Mouse (Mus musculus): Measurements from ENCODE around the gene Tlr13.

Gene Tlr13

GRCm38 (mm10) chrX:106142936-106143335 lies at the start of gene Tlr13:
Gene Tlr13, plus strand, starts transcription at chrX:106143204.
- no peak for DNase-seq

DNA sequence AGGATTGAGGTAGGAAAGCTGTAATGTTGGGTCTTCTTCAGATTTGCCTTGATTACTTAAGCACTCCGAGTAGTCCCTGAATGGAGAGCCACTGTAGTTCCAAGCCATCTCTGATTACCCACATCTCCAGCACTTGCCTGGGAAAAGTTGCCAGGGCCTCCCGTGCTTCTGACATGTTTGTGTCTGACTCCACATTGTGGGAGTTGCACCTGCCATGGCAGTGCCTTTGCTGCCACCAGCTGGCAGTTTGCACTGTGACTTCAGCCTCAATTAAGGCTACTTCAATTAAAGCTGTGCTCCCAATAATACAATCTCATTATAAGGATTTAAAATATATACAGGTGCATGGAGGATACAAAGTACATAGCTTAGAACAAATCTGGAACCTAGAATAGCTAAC lies 37.5 kb upstream of the Tlr13 start:
- peak; percentile 51 to 67 for DNase-seq

DNA sequence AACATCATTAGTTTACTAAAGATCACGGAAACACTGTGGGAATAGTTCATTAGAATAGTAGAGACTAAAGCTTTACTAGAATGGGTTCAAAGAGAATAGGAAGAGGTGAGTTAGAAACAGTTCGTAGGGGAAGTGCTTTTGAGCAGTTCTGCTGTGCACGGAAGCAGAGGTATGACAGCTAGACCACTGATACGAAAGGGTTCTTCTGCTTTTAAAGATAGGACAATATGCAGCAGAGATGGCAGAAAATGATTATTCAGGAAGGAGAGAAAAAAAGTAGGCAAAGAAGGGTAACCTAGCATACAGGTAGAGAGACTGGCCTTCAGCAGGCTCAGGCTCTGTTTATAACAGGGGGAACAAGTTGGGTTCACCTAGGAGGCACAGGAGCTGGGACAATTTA lies 29.1 kb upstream of the Tlr13 start:
- DNase-seq: no peak

- no peak for DNase-seq
Measured at GRCm38 (mm10) chrX:106114674-106115073, 28.3 kb upstream of the Tlr13 start.

- DNase-seq: no peak
Measured at GRCm38 (mm10) chrX:106122823-106123222, 20.2 kb upstream of the Tlr13 start.

GRCm38 (mm10) chrX:106128283-106128682 lies 14.7 kb upstream of the Tlr13 start:
- DNase-seq: no peak

DNA sequence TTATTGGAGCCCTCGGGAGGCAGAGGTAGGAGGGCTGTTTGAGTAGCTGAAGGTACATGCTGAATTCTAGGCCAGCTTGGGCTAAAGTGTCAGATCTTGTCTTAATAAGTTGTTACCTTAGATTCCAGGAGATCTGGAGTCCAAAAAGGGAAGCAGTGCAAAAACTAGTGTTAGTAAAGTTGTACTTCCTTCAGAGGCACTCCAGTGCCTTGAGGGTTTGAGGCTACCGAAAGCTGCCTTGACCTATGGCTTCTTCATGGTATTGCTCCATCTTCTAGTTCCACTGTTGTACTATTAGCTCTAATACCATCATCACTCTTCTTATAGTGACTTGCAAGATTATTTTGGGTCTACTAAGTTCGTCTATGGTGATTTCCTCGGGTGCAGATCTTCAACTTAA lies 13.1 kb upstream of the Tlr13 start:
- no peak for DNase-seq

DNA sequence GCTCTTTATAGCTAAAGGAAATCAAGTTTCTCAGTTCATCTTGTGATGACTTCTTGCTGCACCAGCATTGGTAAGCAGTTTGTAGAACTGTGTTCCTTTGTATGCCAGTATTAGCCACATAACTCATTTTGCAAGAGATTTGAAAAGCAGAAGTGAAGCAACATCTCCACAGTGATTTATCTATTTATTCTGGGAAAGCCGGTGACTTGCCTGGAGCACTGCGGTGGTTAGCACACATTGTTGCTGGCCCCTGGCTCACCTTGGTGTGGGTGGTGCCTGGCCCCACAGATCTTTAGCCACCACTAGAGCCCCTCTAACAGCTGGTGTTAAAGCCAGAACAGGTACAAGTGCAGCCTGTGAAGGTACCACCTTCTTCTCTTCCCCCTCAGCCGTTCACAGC lies 8.1 kb upstream of the Tlr13 start:
- DNase-seq: no peak

DNA sequence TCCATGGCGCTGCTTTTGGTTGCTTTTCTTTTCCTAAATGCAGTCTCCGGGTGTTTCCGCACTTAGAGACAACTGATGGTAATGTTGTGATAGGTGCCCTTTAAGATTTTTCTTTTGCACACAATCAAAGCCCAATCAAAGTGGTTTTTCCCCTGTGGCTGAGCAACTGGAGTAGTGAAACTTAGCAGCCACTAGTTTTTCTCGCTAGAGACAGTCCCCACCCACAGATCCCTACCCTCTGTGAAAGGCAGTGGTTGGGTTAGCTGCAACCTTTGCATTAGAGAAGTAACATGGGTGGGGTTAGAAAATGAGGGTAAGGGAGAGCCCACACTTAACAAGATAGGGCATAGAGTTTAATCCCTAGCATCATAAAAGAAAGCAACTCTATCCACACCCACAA lies 7.5 kb upstream of the Tlr13 start:
- no peak for DNase-seq

DNA sequence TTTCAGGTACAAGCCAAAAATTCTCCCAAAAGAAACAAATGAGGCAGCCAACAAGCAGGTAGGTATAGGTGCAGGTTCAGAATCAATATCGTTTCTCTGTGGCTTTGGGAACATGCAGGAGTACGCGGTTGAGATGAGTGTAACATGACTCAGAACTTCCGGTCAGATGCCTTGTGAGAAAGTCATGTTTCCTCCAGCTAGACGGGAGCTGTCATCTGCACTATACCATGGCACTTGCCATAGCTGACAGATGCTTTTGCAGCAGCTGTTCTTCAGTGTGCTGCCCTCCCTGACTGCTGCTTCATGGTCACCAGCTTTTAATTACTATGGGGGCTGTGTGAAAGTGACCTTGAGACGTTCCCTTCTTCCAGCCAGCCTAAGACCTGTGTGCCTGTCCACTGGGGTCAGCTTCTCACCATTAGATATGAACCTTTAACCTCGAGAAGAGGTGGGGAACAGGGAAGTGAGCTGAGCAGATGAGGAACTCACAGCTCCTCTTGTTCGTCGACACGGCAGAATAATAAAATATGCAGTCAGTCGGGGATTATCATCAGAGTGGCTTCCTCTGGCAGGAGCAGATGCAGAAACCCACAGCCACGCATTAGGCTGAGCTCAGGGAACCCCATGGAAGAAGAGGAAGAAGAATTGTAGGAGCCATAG lies 7.0 kb upstream of the Tlr13 start:
- DNase-seq: no peak

DNA sequence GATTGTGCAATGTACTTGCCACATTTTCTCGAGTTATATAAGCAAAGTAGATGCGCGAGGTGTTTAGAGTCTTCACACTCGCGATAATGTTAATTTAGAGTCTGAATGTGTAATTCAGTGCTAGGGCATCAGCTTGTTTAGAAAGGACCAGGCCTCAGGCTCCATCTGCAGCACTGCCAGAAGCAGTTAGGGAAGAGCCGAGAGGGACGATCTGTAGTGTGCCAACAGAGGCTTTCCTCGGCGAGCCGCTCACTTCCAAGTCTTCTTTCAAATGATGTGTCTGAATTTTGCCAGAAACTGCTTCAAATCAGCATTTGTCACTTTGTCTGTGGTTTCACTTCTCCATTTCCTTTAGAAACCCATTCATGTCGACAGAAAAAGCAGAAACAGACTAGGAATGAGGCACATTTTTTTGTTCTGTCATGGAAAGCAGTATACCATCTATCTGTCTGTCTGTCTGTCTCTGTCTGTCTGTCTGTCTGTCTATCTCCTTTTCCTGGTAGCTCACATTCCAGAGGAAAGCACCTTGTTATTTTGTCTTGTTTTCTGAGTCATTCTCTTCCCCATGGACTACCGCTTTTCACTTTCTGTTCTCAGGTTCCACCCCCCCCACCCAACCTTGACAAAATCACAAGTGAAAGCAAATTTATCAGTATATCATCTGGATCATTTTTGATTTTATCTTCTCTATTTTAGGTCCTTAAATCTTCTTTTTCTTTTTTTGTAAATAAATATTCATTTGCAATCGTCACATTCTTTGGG lies 3.5 kb upstream of the Tlr13 start:
- DNase-seq: no peak

GRCm38 (mm10) chrX:106148185-106148584 lies 5.2 kb downstream of the Tlr13 start:
- no peak for DNase-seq

DNA sequence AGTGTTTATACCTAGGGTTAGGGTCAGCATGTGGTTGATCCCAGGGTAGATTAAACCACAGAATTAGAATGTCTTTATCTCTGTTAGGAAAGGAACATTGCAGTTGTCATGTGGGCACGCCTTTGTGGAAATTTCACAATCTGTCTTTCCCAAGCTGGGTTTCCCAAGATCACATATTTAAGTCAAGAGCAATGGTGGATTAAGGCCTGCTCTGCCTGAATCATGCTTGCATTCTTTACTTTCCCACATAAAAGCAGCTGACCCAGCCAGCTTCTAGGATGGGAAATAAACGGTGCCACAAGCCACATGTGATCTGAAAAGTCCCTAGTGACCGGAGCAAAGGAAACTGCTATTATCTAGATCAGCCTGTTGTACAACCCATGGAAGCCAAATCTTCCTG lies 6.5 kb downstream of the Tlr13 start:
- DNase-seq: no peak

DNA sequence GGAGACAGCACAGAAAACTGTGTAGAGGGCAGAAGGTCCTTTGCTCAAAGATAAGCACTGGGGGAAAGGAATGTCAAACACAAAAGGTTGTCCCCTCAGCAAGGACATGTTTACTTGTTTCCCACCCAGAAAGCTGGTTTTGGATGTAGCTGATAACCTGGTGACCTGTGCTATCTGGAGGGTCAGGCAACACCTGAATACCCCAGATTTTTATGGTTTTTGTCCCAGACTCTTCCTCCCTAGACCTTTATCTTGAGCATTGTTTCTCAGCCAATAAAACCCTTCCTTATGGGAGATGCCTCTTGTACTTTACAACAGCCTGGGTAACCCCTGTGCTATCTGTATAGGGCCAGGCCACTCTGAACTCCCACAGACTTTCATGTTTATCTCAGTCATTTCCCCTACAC lies 11.2 kb downstream of the Tlr13 start:
- DNase-seq: no peak

- no peak for DNase-seq
Measured at GRCm38 (mm10) chrX:106155892-106156291, 12.9 kb downstream of the Tlr13 start.

DNA sequence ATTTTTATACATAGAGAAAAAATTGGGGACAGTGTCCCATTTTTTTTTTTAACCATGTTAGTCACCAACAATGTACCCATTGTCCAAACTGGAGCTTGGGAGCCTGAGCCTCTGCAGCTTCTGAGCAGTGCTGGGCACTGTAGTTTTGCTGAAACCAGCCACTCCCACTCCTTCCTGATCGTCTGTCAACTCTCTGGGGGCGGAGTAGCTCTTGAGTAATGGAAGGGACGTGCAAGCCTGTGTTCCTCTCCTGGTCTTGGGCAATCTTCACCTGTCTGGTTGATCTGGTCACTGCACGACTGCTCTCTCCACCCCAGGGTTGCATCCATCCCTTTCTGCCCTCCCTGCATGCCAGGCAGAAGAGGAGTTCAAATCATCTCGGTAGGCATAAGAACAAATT lies 21.0 kb downstream of the Tlr13 start:
- DNase-seq: no peak

- DNase-seq: no peak
Measured at GRCm38 (mm10) chrX:106164555-106164954, 21.6 kb downstream of the Tlr13 start.

DNA sequence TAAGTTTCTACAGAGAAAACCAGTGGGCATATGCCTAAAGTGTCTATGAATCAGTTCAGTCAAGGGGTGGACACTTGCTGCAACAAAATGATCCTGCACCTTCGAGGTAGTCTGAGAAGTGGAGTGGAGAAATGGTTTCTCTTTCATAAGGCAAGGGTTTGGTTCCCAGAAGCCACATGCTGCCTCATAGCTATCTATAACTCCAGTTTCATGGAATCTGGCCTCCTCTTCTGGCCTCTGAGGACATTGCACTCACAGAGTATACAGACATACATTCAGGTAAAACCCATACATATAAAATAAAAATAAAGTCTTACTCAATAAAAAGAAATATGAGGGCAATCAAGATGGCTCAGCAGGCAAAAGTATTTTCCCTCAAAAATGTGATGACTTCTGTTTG lies 22.1 kb downstream of the Tlr13 start:
- no peak for DNase-seq

DNA sequence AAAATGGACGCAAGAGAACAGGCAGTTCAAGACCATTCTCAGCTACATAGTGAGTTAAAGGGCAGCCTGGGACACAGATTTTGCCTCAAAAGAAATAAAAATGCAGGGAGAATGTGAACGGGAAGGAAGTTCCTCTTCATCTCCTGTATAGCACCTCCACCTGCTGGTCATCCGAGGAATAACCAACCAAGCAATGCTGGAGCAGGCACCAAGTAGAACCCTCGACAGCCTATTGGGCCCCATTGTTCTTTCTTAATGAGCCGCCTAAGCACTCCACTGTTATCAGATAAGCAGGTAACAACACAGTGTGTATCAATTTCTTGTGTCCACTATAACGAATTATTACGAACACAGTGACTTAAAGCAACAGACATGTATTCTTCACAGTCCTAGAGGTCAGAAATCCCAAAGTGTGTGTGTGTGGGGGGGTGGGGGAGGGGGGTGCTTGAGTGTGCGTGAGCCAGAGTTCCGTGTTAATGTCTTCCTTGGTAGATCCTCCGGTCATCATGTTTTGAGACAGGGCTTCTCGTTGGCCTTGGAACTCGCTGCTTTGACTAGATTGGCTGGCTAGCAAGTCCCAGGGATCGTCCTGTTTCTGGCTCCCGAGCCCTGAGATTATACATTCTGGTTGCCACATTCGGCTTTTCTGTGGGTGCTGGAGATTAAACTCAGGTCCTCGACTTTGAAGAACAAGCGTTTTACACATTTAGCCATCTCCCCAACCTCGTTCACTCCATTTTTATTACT lies 28.3 kb downstream of the Tlr13 start:
- peak; percentile 54 to 78 for DNase-seq

DNA sequence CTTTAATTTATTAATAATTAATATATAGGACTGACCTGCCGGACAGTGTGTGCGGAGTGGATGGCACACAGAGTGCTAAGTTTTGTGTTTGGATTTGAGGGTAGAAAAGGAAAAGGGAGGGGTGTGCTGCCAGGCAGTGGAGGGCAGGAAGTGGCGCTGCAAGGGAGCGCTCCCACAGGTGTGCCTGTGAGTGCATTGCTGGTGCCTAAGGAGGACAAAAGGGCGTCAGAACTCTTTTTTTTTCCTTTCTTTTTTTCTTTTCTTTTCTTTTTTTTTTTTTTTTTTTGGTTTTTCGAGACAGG lies 28.8 kb downstream of the Tlr13 start:
- no peak for DNase-seq

GRCm38 (mm10) chrX:106176331-106176730 lies 33.3 kb downstream of the Tlr13 start:
- no peak for DNase-seq

GRCm38 (mm10) chrX:106184279-106184678 lies 41.3 kb downstream of the Tlr13 start:
- DNase-seq: no peak

GRCm38 (mm10) chrX:106185706-106186105 lies 42.7 kb downstream of the Tlr13 start:
- DNase-seq: no peak
